Mouse (Mus musculus): ENCODE measurements around the gene Dpf3. TPM values are rescaled to one million over a fixed set of nuclear protein-coding genes. Genes with fewer than 3 reads are reported as not detected.

Dpf3 gene
- total and polyA plus RNA-seq, 2 experiments from 2014 or later, result 8.1 to 15.3 TPM

DNA sequence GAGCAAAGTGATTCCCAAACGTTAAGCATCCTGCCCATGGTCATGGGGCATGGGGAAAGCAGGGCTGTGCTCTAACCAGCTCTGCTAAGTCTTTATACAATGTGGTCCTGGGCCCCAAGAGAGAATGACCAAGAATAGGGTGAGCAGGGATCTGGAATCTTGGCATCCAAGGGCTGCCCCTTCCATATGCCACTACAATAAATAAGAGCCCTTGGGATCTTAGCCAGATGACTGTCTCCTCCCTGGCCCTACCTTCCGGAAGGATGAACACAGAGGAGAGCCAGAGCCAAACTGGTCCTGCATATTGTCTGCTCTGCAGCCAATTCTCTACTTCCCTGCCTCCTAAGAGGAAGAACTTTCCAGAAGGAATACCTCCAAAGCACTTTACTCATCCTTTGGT lies 238.9 kb downstream of the Dpf3 start:
- TF ChIP-seq CTCF (IDR thresholded peaks at IDR 0.05; ENCODE audit: low read depth), result no peak
- Histone ChIP-seq H3K4me2 (ENCODE audit: low read depth) (no peak overlapping the region), H3K36me3 (ENCODE audit: insufficient read depth) (no peaks in the 10 kb centered on the region), H3K4me3 (ENCODE audit: low read depth, low read length) (no peak overlapping the region), H3K9me3 (ENCODE audit: low read length) (no peaks in the 10 kb centered on the region), H3K27ac (ENCODE audit: low read depth, low read length) (no peak overlapping the region), H3K9ac (no peak overlapping the region), H3K27me3 (ENCODE audit: insufficient read depth, low read length) (no peaks in the 10 kb centered on the region), H3K4me1 (ENCODE audit: insufficient read depth) (no peaks in the 10 kb centered on the region)
- ATAC-seq, result no peak
- WGBS, result 68% methylated on average over 2 of the region's 2 CpGs
- DNase-seq, result no peak

DNA sequence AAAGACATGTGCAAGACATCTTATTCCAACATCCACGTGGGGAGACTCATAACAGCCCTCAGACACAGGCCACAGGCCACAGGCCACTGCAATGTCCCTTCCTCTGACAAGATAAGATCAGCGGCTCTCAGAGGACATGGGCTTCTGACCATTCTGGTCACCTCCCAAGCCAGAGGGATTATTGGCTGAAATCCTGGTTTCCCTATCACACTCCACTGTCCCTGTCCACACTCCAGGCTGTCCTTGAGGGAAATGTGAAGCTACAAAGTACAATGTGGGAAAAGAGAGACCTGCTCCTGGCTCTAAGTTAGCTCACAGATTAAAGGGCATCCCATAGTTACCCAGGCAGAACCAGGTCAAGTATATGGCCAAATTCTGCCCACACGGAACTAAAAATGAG lies 239.8 kb downstream of the Dpf3 start:
- H3K27ac ChIP-seq (ENCODE audit: low read depth, low read length), result no peak overlapping the region

DNA sequence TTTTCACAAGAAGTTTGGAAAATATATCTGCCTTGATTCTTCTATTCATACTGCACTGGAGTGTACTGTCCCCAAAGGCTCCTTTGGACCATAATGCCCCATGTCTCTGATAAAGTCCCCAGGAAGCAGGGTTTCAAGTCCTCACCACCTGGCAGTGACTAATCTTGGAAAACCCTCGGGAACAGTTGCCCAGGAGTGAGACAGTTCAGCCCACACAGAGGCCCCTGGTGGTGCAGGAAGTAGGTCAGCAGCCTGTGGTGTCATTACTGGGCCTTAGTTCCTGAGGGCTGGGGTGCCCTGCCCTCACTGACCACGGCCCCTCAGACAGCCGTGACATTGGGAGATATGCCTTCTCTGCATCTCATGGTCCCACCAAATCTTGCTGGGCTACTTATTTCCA lies 246.5 kb downstream of the Dpf3 start:
- Histone ChIP-seq H3K9me3 (ENCODE audit: low read length) (no peaks in the 10 kb centered on the region), H3K9ac (no peak overlapping the region), H3K27me3 (ENCODE audit: insufficient read depth, low read length) (no peaks in the 10 kb centered on the region), H3K4me3 (ENCODE audit: low read depth, low read length) (no peak overlapping the region), H3K4me1 (ENCODE audit: insufficient read depth) (no peaks in the 10 kb centered on the region), H3K36me3 (ENCODE audit: insufficient read depth) (no peaks in the 10 kb centered on the region), H3K27ac (ENCODE audit: low read depth, low read length) (no peak overlapping the region), H3K4me2 (ENCODE audit: low read depth) (no peak overlapping the region)
- 85% methylated on average over 3 of the region's 3 CpGs for WGBS
- ATAC-seq, result no peak
- no peak for DNase-seq
- TF ChIP-seq CTCF (IDR thresholded peaks at IDR 0.05; ENCODE audit: low read depth), result no peak

More for the DNA sequence above, 239.8 kb downstream of the Dpf3 start:
- no peak overlapping the region for H3K4me2 ChIP-seq (ENCODE audit: low read depth)
- H3K9me3 ChIP-seq (ENCODE audit: low read length), result no peaks in the 10 kb centered on the region
- ATAC-seq (no peak), DNase-seq (no peak)
- H3K36me3 ChIP-seq (ENCODE audit: insufficient read depth), result no peaks in the 10 kb centered on the region
- no peak for TF ChIP-seq CTCF (IDR thresholded peaks at IDR 0.05; ENCODE audit: low read depth)
- no peak overlapping the region for H3K4me3 ChIP-seq (ENCODE audit: low read depth, low read length)
- H3K4me1 ChIP-seq (ENCODE audit: insufficient read depth), result no peaks in the 10 kb centered on the region
- H3K27me3 ChIP-seq (ENCODE audit: insufficient read depth, low read length), result no peaks in the 10 kb centered on the region
- WGBS, result 78% methylated on average over 3 of the region's 3 CpGs
- H3K9ac ChIP-seq, result no peak overlapping the region

DNA sequence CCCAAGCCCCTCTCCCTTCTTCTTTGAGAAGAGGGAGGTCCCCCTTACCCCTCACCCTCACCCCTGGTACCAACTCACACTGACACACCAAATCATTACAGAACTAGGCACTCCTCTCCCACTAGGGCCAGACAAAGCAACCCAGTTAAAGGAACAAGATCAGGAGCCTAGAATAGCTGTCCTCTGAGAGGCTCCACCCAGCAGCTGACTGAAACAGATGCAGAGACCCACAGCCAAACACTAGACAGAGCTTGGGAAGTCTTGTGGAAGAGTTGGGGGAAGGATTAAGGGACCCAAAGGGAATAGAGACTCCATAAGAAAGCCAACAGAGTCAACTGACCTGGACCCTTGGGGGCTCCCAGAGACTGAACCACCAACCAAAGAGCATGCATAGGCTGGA lies 246.9 kb downstream of the Dpf3 start:
- Histone ChIP-seq H3K9ac (no peak overlapping the region), H3K27ac (ENCODE audit: low read depth, low read length) (no peak overlapping the region)
- ATAC-seq, result no peak

DNA sequence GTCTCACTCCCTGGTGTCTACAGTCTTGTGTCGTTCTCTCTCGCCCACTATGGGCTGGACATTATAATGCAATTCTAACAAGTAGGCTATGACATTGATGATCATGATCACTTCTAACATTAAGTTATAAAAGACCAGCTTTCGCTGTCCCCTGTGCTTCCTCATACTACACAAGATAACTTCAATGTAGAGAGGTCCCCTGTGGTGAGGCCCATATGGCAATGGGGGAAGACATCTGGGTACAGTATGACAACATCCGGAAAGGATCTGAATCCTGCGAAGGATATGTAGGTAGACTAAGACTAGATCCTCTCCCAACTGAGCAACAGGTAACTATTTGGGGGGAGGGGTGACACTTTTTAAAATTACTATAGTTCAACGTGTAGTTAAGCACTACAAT lies 251.7 kb downstream of the Dpf3 start:
- Histone ChIP-seq H3K27ac (ENCODE audit: low read depth, low read length) (no peak overlapping the region), H3K36me3 (ENCODE audit: insufficient read depth) (no peaks in the 10 kb centered on the region), H3K4me1 (ENCODE audit: insufficient read depth) (no peaks in the 10 kb centered on the region), H3K4me3 (ENCODE audit: low read depth, low read length) (no peak overlapping the region), H3K9ac (no peak overlapping the region), H3K27me3 (ENCODE audit: insufficient read depth, low read length) (no peaks in the 10 kb centered on the region), H3K4me2 (ENCODE audit: low read depth) (no peak overlapping the region), H3K9me3 (ENCODE audit: low read length) (no peaks in the 10 kb centered on the region)
- 93% methylated on average over 6 of the region's 6 CpGs for WGBS
- DNase-seq (no peak), ATAC-seq (no peak)
- no peak for TF ChIP-seq CTCF (IDR thresholded peaks at IDR 0.05; ENCODE audit: low read depth)

More for the DNA sequence above, 246.9 kb downstream of the Dpf3 start:
- Histone ChIP-seq H3K36me3 (ENCODE audit: insufficient read depth) (no peaks in the 10 kb centered on the region), H3K9me3 (ENCODE audit: low read length) (no peaks in the 10 kb centered on the region), H3K27me3 (ENCODE audit: insufficient read depth, low read length) (no peaks in the 10 kb centered on the region), H3K4me3 (ENCODE audit: low read depth, low read length) (no peak overlapping the region), H3K4me2 (ENCODE audit: low read depth) (no peak overlapping the region), H3K4me1 (ENCODE audit: insufficient read depth) (no peaks in the 10 kb centered on the region)
- DNase-seq, result no peak
- no peak for TF ChIP-seq CTCF (IDR thresholded peaks at IDR 0.05; ENCODE audit: low read depth)

DNA sequence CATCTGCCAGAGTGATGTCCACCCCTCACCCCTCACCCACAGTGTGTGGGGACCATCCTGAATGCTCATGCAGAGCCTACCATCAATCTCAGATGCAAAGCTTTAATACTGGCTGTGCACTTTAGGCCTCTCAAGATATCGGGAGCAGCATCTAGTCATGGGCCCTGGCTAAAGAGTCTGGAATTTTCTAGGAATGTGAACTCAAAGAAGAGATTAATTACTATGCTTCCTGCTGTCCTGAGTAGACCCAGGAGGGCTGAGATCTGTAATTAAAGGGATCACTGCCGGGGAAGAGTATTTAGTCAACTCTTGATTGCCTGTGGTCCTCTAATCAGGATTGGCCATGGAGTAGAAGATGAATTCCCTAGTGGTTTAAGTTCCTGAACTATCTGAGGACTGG lies 252.5 kb downstream of the Dpf3 start:
- Histone ChIP-seq H3K27me3 (ENCODE audit: insufficient read depth, low read length) (no peaks in the 10 kb centered on the region), H3K36me3 (ENCODE audit: insufficient read depth) (no peaks in the 10 kb centered on the region), H3K4me1 (ENCODE audit: insufficient read depth) (no peaks in the 10 kb centered on the region), H3K9ac (no peak overlapping the region), H3K4me2 (ENCODE audit: low read depth) (no peak overlapping the region), H3K9me3 (ENCODE audit: low read length) (no peaks in the 10 kb centered on the region), H3K4me3 (ENCODE audit: low read depth, low read length) (no peak overlapping the region), H3K27ac (ENCODE audit: low read depth, low read length) (no peak overlapping the region)
- TF ChIP-seq CTCF (IDR thresholded peaks at IDR 0.05; ENCODE audit: low read depth), result no peak
- 49% methylated on average over 2 of the region's 2 CpGs for WGBS
- DNase-seq, result no peak
- ATAC-seq, result no peak

DNA sequence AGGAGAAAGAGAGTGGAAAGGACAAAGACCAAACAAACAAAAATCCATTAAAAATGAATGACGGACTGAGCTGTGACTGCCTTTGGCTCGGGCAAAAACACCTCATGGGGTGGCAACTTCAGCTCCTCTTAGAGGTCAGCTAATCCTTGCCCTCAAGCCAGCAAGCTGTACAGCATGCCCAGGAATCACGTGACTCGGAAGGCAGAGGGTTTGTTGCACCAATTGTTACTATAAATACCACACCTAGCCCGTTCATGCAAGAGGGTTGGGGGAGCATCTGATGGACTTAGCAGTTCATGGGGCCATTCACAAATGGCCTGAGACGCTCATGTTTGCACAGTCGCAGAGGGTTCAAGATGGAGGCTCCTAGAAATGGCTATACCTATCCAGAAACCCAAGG lies 253.9 kb downstream of the Dpf3 start:
- no peaks in the 10 kb centered on the region for H3K4me1 ChIP-seq (ENCODE audit: insufficient read depth)
- H3K4me2 ChIP-seq (ENCODE audit: low read depth), result no peak overlapping the region
- 36% methylated on average over 7 of the region's 7 CpGs for WGBS
- no peak for DNase-seq
- no peak overlapping the region for H3K4me3 ChIP-seq (ENCODE audit: low read depth, low read length)
- no peak for TF ChIP-seq CTCF (IDR thresholded peaks at IDR 0.05; ENCODE audit: low read depth)
- no peaks in the 10 kb centered on the region for H3K36me3 ChIP-seq (ENCODE audit: insufficient read depth)
- H3K9ac ChIP-seq, result no peak overlapping the region
- no peaks in the 10 kb centered on the region for H3K9me3 ChIP-seq (ENCODE audit: low read length)
- H3K27ac ChIP-seq (ENCODE audit: low read depth, low read length), result no peak overlapping the region
- ATAC-seq, result no peak
- H3K27me3 ChIP-seq (ENCODE audit: insufficient read depth, low read length), result no peaks in the 10 kb centered on the region

DNA sequence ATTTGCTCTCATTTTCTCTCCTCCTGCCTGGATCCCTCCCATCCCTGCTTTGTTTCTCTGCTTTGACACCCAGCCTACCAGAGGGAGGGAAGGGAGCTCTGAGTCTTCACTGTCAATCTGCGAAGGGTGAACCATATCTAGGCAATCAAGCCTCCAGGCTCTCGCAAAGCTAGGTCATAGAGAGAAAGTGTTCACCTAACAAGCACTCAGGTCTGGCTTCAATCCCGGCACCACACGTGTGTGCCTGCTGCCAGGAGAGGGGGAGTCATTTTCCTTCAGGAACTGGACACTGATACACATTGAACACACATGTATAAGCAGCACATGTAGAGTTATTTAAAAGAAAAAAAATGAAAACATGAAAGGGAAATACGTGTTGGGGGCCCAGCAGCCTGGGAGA lies 254.6 kb downstream of the Dpf3 start:
- ATAC-seq, result peak; percentile 59; the same call in 1 of the 2 replicates
- no peak overlapping the region for H3K4me2 ChIP-seq (ENCODE audit: low read depth)
- H3K4me3 ChIP-seq (ENCODE audit: low read depth, low read length), result no peak overlapping the region
- no peaks in the 10 kb centered on the region for H3K36me3 ChIP-seq (ENCODE audit: insufficient read depth)
- H3K9me3 ChIP-seq (ENCODE audit: low read length), result no peaks in the 10 kb centered on the region
- WGBS, result 57% methylated on average over 5 of the region's 5 CpGs
- peak; percentile 19 for DNase-seq
- H3K27ac ChIP-seq (ENCODE audit: low read depth, low read length), result no peak overlapping the region
- H3K27me3 ChIP-seq (ENCODE audit: insufficient read depth, low read length), result no peaks in the 10 kb centered on the region
- TF ChIP-seq CTCF (IDR thresholded peaks at IDR 0.05; ENCODE audit: low read depth), result no peak
- no peaks in the 10 kb centered on the region for H3K4me1 ChIP-seq (ENCODE audit: insufficient read depth)
- no peak overlapping the region for H3K9ac ChIP-seq
